Mouse (Mus musculus): ENCODE results near the gene Rnase10. TPM values are rescaled to one million over a fixed set of nuclear protein-coding genes. Genes with fewer than 3 reads are reported as not detected.
"Not testable (repeated sequence)": the region's sequence is repeated elsewhere in the genome, so short reads cannot be mapped to it uniquely, and the experiment has no call there.

Gene Rnase10
- 0.22 TPM in 1 of 2 replicates, not detected in the other for polyA plus RNA-seq (2015; fragmentation: Nextera tagmentation; extraction: Ambion mirVana)

- no peak for DNase-seq (ENCODE audit: low spot score)
Observed at GRCm38 (mm10) chr14:51007152-51007801, at the start of gene Rnase10. Gene Rnase10 (plus strand): TSS chr14:51007751.

GRCm38 (mm10) chr14:50958289-50958995, 49.1 kb upstream of the Rnase10 start:
- DNase-seq (ENCODE audit: low spot score), result not testable (repeated sequence)

- no peak for DNase-seq (ENCODE audit: low spot score)
Observed at GRCm38 (mm10) chr14:50968216-50968980, 39.2 kb upstream of the Rnase10 start.

- DNase-seq (ENCODE audit: low spot score), result no peak
Observed at GRCm38 (mm10) chr14:50969041-50969440, 38.5 kb upstream of the Rnase10 start.

GRCm38 (mm10) chr14:50969558-50970544, 37.7 kb upstream of the Rnase10 start:
- no peak for DNase-seq (ENCODE audit: low spot score)

GRCm38 (mm10) chr14:50970822-50971221, 36.7 kb upstream of the Rnase10 start:
- no peak for DNase-seq (ENCODE audit: low spot score)

GRCm38 (mm10) chr14:50973054-50973453, 34.5 kb upstream of the Rnase10 start:
- DNase-seq (ENCODE audit: low spot score), result not testable (repeated sequence)

GRCm38 (mm10) chr14:50973700-50974099, 33.9 kb upstream of the Rnase10 start:
- DNase-seq (ENCODE audit: low spot score), result no peak

- no peak for DNase-seq (ENCODE audit: low spot score)
Observed at GRCm38 (mm10) chr14:50975001-50975400, 32.5 kb upstream of the Rnase10 start.

- no peak for DNase-seq (ENCODE audit: low spot score)
Observed at GRCm38 (mm10) chr14:50976674-50977073, 30.9 kb upstream of the Rnase10 start.

GRCm38 (mm10) chr14:50978451-50978850, 29.1 kb upstream of the Rnase10 start:
- not testable (repeated sequence) for DNase-seq (ENCODE audit: low spot score)

GRCm38 (mm10) chr14:50979631-50980030, 27.9 kb upstream of the Rnase10 start:
- no peak for DNase-seq (ENCODE audit: low spot score)

GRCm38 (mm10) chr14:50981207-50981606, 26.3 kb upstream of the Rnase10 start:
- DNase-seq (ENCODE audit: low spot score), result peak; percentile 28

- no peak for DNase-seq (ENCODE audit: low spot score)
Observed at GRCm38 (mm10) chr14:50981837-50982236, 25.7 kb upstream of the Rnase10 start.

- no peak for DNase-seq (ENCODE audit: low spot score)
Observed at GRCm38 (mm10) chr14:50987668-50988067, 19.9 kb upstream of the Rnase10 start.

GRCm38 (mm10) chr14:50991037-50991436, 16.5 kb upstream of the Rnase10 start:
- DNase-seq (ENCODE audit: low spot score), result no peak

GRCm38 (mm10) chr14:50997088-50997487, 10.5 kb upstream of the Rnase10 start:
- no peak for DNase-seq (ENCODE audit: low spot score)

GRCm38 (mm10) chr14:50997999-50998666, 9.4 kb upstream of the Rnase10 start:
- no peak for DNase-seq (ENCODE audit: low spot score)

GRCm38 (mm10) chr14:51007914-51008713, 563 bp downstream of the Rnase10 start:
- no peak for DNase-seq (ENCODE audit: low spot score)

All from thymus, postnatal 0 days (tissue).